Mouse (Mus musculus): Measurements from ENCODE around the gene Fcho1.

The Fcho1 gene

GRCm38 (mm10) chr8:71660325-71661120, 65.0 kb downstream of the Fcho1 start:
- peak; percentile 60 to 81 for DNase-seq (ENCODE audit: low spot score in 2 of 2)

- DNase-seq (ENCODE audit: low spot score in 2 of 2): no peak
These were observed 65.8 kb downstream of the Fcho1 start for GRCm38 (mm10) chr8:71659751-71660150.

DNA sequence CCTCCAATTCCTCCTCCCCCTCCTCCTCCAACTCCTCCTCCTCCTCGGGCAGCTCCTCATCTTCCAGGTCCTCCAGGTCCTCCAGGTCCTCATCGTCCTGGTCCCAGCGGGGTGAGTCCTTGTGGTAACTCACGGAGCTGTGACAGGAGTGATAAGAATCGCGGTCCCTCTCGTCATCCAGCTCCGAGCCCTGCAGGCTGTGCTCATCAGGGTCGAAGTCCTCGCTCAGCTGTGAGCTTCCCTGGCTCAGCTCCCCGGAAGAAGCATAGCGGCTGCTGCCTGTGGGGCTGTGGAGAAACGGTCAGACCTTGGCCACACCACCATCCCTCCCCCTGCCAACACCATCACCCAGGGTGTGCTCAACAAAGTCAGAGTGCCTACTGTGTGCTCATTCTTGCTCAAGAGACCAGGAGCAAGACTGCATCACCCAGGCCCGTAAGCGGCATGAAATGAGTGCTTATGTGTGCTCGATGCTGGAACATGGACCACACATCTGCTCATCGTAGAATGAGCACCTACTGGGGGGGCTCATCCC, 66.9 kb downstream of the Fcho1 start:
- no peak for DNase-seq (ENCODE audit: low spot score in 2 of 2)

All from frontal cortex, postnatal 10 days (tissue).